Mouse (Mus musculus) intestine, embryonic 16.5 days (tissue): ENCODE data around the gene Olfr1328. TPM values are rescaled to one million over a fixed set of nuclear protein-coding genes. Genes with fewer than 3 reads are reported as not detected.

ENCODE experiments used
- polyA plus RNA-seq: library from polyadenylated mRNA; unstranded; fragments of >200 nt; fragmentation: Nextera tagmentation; extraction: Ambion mirVana; gene quantifications from 2 replicates; pipeline ENCODE4 v1.2.1, GENCODE M21; 2015

The Olfr1328 gene
- polyA plus RNA-seq, 1 experiment from 2014 or later = not detected

Other genes starting within 250 kb of the Olfr1328 start
- gene Olfr1342, start 245.9 kb downstream of the Olfr1328 start, polyA plus RNA-seq = not detected in 2 replicates
- not detected in 2 replicates for gene Olfr1341, start 235.1 kb downstream of the Olfr1328 start, polyA plus RNA-seq
- not detected in 2 replicates for gene Olfr1340, start 218.5 kb downstream of the Olfr1328 start, polyA plus RNA-seq
- not detected in 2 replicates for gene Olfr1339, start 206.4 kb downstream of the Olfr1328 start, polyA plus RNA-seq
- gene Olfr1338, start 179.9 kb downstream of the Olfr1328 start, polyA plus RNA-seq = not detected in 2 replicates
- gene Olfr1337, start 156.0 kb downstream of the Olfr1328 start, polyA plus RNA-seq = not detected in 2 replicates
- gene Olfr1335, start 128.7 kb downstream of the Olfr1328 start, polyA plus RNA-seq = not detected in 2 replicates
- not detected in 2 replicates for gene Olfr1333, start 102.3 kb downstream of the Olfr1328 start, polyA plus RNA-seq
- gene Olfr1331, start 74.0 kb downstream of the Olfr1328 start, polyA plus RNA-seq = not detected in 2 replicates
- gene Olfr1330, start 50.0 kb downstream of the Olfr1328 start, polyA plus RNA-seq = 0.05 TPM in 1 of 2 replicates, not detected in the other
- not detected in 2 replicates for gene Olfr1329, start 21.1 kb downstream of the Olfr1328 start, polyA plus RNA-seq
- not detected in 2 replicates for gene Lao1, start 23.0 kb upstream of the Olfr1328 start, polyA plus RNA-seq
- 149 and 156 TPM in 2 replicates for gene Slc2a1, start 170.1 kb upstream of the Olfr1328 start, polyA plus RNA-seq
- gene Zfp691, start 235.6 kb upstream of the Olfr1328 start, polyA plus RNA-seq = 4.3 and 5.0 TPM in 2 replicates